Mouse (Mus musculus): ENCODE data around the gene Vwa1. TPM values are rescaled to one million over a fixed set of nuclear protein-coding genes. Genes with fewer than 3 reads are reported as not detected.

The Vwa1 gene
- total and polyA plus RNA-seq, 3 experiments = 0.13 to 1.8 (median 0.15) TPM

- TF ChIP-seq USF2 (conservative IDR thresholded peaks at IDR 0.05; ENCODE audit: low read depth, low read length) (peak; percentile 61), CHD1 (IDR thresholded peaks at IDR 0.05; ENCODE audit: low read depth, low read length) (peak; percentile 54; the same call in 1 of the 2 replicates), SMC3 (IDR thresholded peaks at IDR 0.05; ENCODE audit: low read depth, low read length) (no peak), ETS1 (conservative IDR thresholded peaks at IDR 0.05; ENCODE audit: low read depth, low read length) (0 out of 2 replicates have a peak, but pooled peaks have one; percentile 2), MAX (IDR thresholded peaks at IDR 0.05; ENCODE audit: low read length) (peak; percentile 98), IRF4 (IDR thresholded peaks at IDR 0.05; ENCODE audit: low read depth, low read length) (peak; percentile 41; the same call in 1 of the 2 replicates), JUND (conservative IDR thresholded peaks at IDR 0.05; ENCODE audit: low read depth, low read length) (no peak), EP300 (IDR thresholded peaks at IDR 0.05; ENCODE audit: low read length) (no peak), ZMIZ1 (IDR thresholded peaks at IDR 0.05; ENCODE audit: low read depth, low read length) (no peak; the same call in 1 of the 2 replicates), TCF12 (IDR thresholded peaks at IDR 0.05; ENCODE audit: low read depth, low read length) (no peak), NELFE (IDR thresholded peaks at IDR 0.05; ENCODE audit: low read depth, low read length) (peak; percentile 61), MXI1 (IDR thresholded peaks at IDR 0.05; ENCODE audit: low read depth, low read length) (peak; percentile 97), JUN (IDR thresholded peaks at IDR 0.05; ENCODE audit: insufficient read depth, low read depth, low read length) (no peak), SIN3A (IDR thresholded peaks at IDR 0.05; ENCODE audit: low read length) (peak; percentile 81), TBP (conservative IDR thresholded peaks at IDR 0.05; ENCODE audit: low read depth, low read length) (0 out of 2 replicates have a peak, but pooled peaks have one; percentile 66), RCOR1 (conservative IDR thresholded peaks at IDR 0.05; ENCODE audit: low read depth, low read length) (no peak), MAZ (IDR thresholded peaks at IDR 0.05; ENCODE audit: low read depth, low read length) (no peak), MAFK (IDR thresholded peaks at IDR 0.05; ENCODE audit: insufficient replicate concordance, low read length) (peak; percentile 59; the same call in 1 of the 2 replicates), CTCF (conservative IDR thresholded peaks at IDR 0.05 in 1 of 2, IDR thresholded peaks at IDR 0.05 in 1 of 2; ENCODE audit: low read depth in 2 of 2, low read length in 2 of 2) (peak in 1 of 2 experiments; percentile 62; a peak in 2 of 4 replicates), POLR2AphosphoS2 (IDR thresholded peaks at IDR 0.05; ENCODE audit: low read depth, low read length) (no peak; the same call in 1 of the 2 replicates), MYC (IDR thresholded peaks at IDR 0.05; ENCODE audit: low read depth, low read length) (peak; percentile 100), UBTF (IDR thresholded peaks at IDR 0.05; ENCODE audit: low read depth, low read length) (0 out of 2 replicates have a peak, but pooled peaks have one; percentile 59), POLR2A (IDR thresholded peaks at IDR 0.05; ENCODE audit: low read depth, low read length) (peak; percentile 44; the same call in 1 of the 2 replicates), E2F4 (IDR thresholded peaks at IDR 0.05; ENCODE audit: insufficient replicate concordance, low read depth, low read length) (no peak), USF1 (IDR thresholded peaks at IDR 0.05; ENCODE audit: low read depth, low read length) (peak; percentile 72), CHD2 (IDR thresholded peaks at IDR 0.05; ENCODE audit: low read length) (no peak)
- peak within 1 kb of the TSS; percentile 39 for H3K27ac ChIP-seq (ENCODE audit: insufficient read depth, low read depth)
- peaks cover 6% of the 10 kb centered on the region for H3K27me3 ChIP-seq (replicated peaks)
- H3K4me3 ChIP-seq (replicated peaks in 1 of 3; ENCODE audit: low read depth in 2 of 3, low read length in 2 of 3, poor library complexity in 1 of 3) = peak within 1 kb of the TSS; percentile 83 to 98 (median 94)
- H3K36me3 ChIP-seq (replicated peaks in 1 of 2; ENCODE audit: control insufficient read depth in 1 of 2, insufficient read depth in 1 of 2, low read length in 1 of 2) = peaks cover 16 to 29% of the 10 kb centered on the region in 2 experiments
- peak within 1 kb of the TSS; percentile 71 for H3K9ac ChIP-seq (ENCODE audit: insufficient read depth, low read depth)
- H3K4me1 ChIP-seq (ENCODE audit: control insufficient read depth in 1 of 2, insufficient read depth in 2 of 2) = peaks cover 10 to 22% of the 10 kb centered on the region in 2 experiments
- H3K4me2 ChIP-seq (ENCODE audit: insufficient read depth, low read depth, poor library complexity, severe bottlenecking) = peak within 1 kb of the TSS; percentile 62
- no peaks in the 10 kb centered on the region for H3K9me3 ChIP-seq (replicated peaks; ENCODE audit: low read length)
- H3K79me2 ChIP-seq (replicated peaks; ENCODE audit: control insufficient read depth, extremely low read depth, insufficient read depth, poor library complexity, severe bottlenecking) = peaks cover 28% of the 10 kb centered on the region
- DNase-seq (ENCODE audit: extremely low read depth) = peak; percentile 81
- in situ Hi-C loops (cut with MboI; ENCODE audit: low pct_ligation_motif_present, low pct_unique_long_range_greater_than_20kb, low sequenced_read_pairs) = no loop called here
- dilution Hi-C loops (cut with MboI; ENCODE audit: extremely low pct_ligation_motif_present, extremely low pct_unique_long_range_greater_than_20kb, low sequenced_read_pairs) = no loop called here
Measured at GRCm38 (mm10) chr4:155802741-155803339, 28.3 kb upstream of the Vwa1 start, which contains the start of gene Mrpl20. TSS of gene Mrpl20 (plus strand) at chr4:155802878.

All from CH12.LX (cell line).